Mouse (Mus musculus) common myeloid progenitor, adult 5-6 weeks (primary cell): Measurements from ENCODE around the gene Pxdn. TPM values are rescaled to one million over a fixed set of nuclear protein-coding genes. Genes with fewer than 3 reads are reported as not detected.

ENCODE experiments used
- ATAC-seq: replicated peaks from 2 replicates; pipeline ENCODE4 v1.8.0; 2016; ENCODE audit warnings: low read depth, mild to moderate bottlenecking, moderate TSS enrichment, inconsistent platforms; ENCODE audit not compliant: poor library complexity, severe bottlenecking
- total RNA-seq: library from RNA; stranded (forward); fragments of 200-1000, 187-1606 nt; gene quantifications from 2 replicates; pipeline ENCODE4 v1.2.3, GENCODE M21; 2017

Gene Pxdn
- not detected in 2 replicates for total RNA-seq

DNA sequence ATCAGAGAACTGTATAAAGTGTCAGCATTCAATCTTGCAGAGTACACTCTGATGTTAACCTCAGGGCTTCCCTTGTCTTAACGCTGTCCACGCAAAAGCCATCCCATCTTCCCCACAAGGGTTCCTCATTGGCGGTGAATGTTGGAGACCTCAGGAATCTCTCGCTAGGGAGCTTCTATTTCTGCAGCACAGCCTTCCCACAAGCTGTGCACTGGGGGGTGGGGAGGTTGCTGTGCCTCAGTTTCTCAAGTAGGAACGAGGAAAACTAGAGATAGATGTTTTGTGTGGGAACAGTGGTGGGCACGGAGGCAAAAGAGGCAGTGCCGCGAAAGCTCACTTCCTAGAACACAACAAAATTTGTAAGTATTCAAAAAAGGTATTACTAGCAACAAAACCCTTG lies at the start of gene Pxdn:
Pxdn (plus strand) TSS at position 301 of the 400 bp plus-strand sequence.
- ATAC-seq: no peak

DNA sequence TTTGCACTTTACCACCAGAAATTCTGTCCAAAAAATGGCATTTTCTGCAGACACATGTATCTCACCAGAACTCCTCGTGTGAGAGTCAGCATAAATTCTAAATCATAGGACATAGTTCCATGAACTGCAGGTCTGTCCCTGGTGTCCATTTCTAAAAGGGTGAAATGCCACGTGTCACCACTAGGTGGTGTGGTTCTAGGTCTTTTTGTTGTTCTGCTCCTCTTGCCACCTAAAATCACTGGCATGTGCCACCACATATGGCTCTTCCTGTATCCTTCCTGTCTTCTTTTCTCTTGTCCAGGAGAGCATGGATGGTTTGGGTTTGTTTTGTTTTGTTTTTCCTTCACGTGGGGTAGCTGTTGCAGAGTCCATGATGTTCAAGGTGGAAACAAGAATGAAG lies 42.7 kb upstream of the Pxdn start:
- ATAC-seq: no peak

DNA sequence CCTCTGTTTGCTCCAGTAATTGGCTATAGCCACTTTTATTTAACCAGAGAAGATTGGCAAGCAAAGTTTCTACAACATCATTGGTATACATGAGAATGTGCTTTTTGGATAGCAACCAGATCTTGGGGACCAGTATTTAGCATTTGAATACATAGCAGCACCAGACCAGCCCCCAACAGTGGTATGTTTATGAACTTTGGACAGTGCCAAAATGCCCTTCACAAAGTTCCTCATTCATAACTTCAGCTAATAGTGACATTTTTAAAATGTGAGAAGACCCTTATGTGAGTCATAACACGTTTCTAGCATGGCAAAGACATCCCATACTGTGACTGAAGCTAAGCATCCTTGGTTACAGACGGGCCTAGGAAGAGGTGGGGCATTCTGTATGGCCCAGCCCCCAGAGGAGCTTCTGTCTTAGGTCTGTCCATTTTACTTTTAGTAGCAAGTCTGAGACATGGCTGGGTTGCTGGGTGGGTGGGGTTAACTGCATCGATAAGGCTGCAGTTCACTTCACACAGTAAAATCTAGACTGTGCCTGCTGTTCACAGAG lies 39.8 kb upstream of the Pxdn start:
- no peak for ATAC-seq

DNA sequence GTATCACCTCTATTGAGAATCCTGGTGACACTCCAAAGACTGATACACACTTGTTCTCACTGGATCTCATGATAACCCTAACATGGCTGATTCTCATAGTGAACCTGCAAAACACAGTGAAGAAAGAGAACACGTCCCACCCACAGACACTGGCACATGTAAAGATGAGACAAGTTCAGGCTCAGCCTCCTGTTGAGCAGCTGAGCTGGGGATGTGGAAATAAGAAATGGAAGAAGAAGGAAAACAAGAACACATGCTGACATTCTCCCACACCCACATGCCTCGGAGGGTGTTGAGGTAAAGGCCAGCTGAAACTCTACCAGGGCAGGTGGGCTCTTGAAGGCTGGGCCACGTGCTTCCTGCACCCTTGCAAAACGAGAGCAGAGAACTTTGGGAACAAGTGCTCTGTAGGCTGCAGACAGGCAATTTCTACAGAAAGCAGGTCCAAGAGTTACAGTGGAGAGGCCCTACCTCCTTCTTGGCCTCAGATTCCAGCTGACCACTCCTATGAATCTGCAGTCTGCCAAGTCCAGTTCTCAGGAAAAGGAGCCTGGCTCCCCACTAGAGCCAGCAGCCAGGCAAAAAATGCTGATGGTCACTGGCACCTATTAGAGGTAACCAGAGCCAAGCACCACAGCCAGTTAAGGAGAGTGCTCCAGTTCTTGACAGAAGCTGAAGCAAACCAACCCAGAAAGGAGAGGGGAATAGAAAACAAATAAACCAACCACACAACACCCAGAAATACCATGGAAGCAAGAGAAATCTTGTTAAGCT lies 33.1 kb upstream of the Pxdn start:
- ATAC-seq: no peak

DNA sequence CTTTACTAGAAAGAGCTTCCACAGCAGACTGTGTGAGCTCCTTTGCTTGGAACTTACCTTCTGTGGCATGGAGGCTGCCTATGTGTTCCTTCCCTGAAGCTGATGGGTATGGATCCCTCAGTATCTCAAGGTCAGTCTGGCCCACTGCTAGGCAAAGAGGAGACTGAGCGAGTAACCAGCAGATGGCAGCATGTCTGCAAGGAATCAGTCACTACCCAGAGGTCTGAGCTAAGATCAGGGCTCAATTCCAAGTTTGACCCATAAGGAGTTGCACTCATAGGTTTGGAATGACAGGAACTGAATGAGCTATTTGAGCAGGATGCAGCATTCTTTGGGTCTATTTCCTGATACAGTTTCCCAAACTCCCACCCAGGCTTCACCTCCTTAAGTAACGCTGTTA lies 30.4 kb upstream of the Pxdn start:
- ATAC-seq: no peak

DNA sequence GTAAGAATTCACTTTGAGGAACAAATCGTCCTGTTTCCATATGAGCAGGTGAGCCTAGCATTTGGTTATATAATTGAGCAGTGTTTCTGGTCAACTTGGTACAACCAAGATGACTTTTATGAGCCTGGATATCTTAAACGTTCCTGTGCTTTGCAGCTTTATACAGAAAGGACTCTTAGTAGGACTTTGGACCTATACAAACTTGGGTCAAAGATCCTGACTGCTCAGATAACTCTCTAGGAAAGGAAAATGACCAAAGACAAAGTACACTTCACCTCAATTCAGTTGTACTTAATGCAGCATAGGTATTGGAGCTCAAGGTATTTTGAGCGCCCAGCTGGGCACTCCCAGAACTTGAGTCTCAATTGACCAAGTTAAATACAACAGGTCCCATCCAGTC lies 21.3 kb upstream of the Pxdn start:
- ATAC-seq: no peak

DNA sequence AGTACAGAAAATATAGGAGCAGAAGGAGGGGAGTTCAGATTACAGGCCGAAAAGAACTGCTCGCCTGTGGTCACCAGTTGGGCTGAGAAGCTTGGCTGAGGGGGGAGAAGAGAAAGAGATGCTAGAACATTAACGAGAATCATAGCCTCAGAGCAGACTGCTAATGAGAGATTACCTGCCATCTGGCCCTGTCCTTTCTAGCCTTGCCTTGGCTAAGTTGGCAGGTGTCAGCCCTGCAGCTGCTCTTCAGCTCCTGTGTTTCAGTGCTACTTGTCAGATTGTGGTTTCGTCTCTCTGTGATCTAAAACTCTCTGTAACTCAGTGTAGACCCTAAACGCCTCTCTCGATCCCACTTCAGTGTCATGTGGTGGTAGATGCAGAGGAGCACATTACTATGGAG lies 20.6 kb upstream of the Pxdn start:
- ATAC-seq: no peak

DNA sequence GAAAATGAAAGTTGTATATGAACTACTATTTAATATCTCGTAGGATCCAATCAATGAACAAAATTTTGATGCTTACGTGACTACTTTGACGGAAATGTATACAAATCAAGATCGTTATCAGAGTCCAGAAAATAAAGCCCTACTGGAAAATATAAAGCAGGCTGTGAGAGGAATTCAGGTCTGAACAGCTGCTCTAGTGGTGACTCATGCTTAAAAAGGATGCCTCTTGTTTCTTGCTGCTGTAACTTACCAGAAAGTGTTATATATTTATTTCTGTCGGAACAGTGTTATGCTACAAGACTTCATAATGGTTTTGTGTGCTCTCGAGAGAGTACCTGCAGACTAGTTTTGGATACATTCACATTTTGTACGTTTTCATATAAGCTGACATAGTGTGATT lies 17.1 kb upstream of the Pxdn start:
- ATAC-seq: no peak

DNA sequence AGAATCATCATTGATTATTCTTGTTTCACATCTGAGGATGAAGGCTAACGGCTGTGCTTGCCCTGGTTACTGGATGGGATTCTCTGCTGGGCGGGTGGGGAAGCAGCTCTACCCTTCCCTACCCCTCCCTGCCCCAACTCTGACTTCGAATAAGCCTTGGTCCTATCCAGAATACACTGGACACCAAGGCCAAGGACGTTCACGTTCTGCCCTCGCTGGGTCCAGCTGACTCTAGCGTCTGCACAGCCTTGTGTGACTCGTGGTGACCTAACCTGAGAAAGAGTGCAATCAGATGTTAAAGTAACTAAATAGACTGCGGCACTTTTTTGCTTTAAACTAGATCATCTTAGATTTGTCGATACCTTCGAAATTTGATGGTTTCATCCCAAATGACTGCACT lies 15.9 kb upstream of the Pxdn start:
- no peak for ATAC-seq

DNA sequence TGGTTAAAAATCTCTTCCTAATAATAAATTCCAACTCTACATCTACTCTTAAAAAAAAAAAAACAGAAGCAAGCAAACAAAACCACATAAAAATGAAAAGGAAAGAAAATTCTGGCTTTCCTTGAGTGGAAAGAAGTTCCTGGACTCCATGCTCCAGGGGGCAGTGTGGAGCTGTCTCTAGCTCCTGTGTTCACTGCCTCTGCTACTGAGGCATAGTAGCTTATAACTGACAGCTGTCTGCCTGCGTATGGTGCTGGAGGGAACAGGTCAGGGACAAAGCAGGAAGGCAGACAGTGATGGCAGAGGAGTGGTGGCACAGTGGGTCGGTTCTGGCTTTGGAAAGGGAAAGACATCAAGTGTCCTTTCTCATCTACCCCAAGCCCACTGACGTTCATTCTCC lies 10.5 kb upstream of the Pxdn start:
- no peak for ATAC-seq

DNA sequence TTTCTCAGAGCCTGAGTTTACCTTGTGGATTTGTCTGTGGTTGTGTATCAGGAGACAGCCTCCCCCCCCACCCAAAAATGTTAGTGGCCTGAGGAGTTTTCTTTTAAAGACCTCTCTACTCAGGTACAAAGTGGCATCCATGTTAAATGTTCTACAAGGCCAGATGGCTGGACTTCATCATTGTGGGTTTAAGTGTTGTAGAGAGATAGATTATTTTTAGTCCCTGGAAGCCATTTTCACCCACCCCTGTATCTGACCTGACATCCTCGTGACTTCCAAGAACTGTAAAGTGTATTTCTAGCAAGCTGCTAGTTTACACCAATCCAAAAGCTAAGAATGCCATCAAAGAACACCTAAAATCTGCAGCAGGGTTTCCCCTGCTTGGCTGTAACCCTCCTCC lies 6.8 kb upstream of the Pxdn start:
- no peak for ATAC-seq

DNA sequence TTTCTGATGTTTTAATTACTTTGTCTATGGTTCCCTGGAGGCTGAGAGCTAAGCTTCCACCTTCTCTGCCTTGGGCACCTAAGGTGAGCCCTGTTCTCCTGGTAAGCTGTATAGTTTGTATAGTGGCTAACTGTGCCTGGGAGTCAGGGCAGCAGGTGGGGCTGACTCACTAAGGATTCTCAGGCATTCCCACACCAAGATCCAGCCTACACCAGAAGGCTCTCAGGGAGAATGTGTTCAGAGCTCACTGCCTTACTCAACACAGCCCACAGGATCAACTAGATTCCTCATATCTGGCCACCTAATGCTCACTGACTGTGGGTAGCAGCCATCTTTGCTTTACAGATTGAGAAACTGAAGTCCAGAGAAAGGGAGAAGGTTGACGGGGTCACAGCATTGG lies 4.5 kb upstream of the Pxdn start:
- ATAC-seq: no peak

DNA sequence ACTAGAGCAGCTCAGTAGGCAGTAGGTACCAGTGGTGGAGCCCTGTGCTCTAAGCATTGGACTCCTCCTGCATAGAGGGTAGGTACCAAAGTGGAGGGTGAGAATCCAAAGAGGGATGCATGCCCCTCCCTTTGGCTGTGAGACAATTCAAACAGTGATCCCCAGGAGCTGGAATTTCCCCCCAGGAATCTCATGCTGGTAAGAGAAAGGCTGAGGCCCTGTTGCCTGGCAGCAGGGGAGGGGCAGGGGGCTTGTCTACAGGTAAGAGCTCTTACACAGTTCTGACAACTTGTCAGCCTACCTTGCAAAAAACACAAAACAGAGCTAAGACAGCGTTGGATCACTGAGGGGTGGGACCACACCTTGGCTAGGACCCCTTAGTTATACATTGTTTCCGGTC lies 3.9 kb upstream of the Pxdn start:
- ATAC-seq: no peak

DNA sequence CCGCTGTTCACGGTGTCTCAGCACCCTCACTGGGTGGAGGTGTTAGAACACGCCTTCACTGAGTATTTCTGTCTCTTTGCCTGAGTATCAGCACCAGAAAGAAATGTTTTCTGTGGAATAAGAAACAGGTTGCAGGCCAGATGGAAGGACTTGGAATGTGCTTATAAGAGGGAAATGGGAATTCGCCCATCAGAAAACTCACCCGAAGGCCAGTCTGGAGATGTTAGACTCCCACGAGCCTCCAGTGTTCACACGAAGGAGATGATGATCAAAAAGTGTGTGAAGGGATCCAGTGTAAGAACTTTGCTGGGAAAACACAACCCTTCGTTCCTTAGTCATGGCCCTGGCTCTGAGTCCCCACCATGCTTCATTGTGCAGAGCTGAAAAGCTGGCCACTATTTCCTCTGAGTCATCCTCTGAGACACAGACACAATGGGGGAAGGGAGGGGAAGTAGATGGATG lies 3.3 kb upstream of the Pxdn start:
- no peak for ATAC-seq

DNA sequence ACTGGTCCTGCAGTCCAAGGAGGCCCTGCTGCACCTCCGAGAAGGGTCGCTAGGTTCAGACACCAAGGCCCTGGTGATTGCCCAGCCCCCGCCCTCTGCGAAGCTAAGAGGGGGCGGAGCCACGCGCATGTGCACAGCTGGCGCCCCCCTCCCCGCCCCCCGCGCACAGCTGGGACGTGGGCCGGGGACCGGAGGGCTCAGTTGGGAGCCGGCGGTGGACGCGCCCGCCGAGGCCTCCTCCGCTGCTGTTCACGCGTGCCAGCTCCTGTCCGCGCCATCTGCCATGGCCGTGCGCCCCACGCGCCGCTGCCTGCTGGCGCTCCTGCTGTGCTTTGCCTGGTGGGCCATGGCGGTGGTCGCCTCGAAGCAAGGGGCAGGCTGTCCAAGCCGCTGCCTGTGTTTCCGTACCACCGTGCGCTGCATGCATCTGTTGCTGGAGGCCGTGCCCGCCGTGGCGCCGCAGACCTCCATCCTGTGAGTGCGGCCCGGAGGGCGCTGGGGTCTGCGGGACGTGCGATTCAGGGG lies 505 bp downstream of the Pxdn start:
- ATAC-seq: no peak

DNA sequence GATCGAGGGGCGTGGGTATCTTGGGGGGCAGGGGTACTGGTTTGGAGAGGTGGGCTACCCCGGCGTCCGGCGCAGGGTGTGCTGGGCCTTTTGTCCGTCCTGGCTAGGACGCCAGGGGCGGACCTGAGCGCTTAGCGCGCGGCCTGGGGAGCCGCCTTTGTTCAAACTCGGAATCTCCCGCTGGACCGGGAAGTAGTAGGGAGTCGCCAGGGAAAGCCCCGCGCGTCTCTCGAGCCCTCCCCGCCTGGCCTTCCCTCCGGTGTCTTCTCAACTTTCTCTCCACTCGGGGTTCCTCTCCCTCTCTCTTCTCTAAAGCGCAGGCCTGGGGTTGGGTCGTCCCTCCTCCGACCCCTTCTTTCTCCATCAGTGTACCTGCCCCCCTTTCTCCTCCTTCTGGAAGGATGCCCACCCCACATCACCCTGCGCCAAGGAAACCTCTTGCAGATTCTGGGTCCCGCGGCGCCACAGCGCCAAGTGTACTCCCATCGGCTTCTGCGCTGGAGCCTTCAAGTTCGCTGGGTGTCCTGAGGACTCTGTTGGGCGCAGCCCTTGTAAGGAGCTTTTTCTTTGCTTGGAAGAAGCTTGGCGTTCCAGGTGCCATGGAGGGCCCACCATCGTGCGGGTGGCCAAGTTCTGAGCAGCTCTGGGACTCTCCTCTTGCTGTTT lies 1.1 kb downstream of the Pxdn start:
- ATAC-seq: no peak

DNA sequence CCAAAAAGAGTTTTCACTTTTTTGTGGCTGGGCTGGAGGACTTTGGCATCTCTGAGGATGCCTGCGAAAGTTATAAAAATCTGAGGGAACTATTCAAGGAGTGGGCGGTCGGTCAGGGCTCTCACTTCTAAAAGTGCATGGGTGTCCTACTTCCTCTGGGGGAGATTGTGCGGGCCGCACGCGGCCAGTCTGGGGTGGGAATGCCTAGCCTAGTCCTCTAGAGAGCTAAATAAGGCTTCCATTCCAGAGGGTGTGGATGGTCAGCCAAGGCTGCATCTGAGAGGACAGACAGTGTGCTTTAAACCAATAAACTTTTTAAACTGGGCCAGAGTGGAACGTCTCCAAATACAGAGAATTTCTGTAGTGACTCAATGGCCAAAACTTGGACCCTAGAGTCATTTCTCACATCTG lies 1.9 kb downstream of the Pxdn start:
- ATAC-seq: no peak

DNA sequence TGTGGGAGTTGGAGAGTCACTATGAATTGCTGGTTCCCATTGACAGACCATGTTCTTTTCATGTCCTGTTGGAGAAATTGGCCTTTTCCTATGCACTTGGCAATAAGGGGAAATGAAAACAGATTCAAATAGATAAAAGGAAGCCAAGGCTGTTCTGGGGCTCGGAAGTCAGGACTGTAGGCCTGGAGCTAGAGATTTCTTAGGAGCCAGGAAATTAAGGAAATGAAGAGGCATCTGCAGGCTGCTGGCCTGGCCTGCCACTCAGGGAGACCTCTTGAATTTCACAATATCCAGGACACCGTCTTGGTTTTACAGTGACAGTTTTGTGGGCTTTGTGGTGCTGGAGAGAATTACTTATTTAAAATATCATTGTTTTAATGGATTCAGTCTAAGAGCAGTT lies 5.0 kb downstream of the Pxdn start:
- no peak for ATAC-seq

DNA sequence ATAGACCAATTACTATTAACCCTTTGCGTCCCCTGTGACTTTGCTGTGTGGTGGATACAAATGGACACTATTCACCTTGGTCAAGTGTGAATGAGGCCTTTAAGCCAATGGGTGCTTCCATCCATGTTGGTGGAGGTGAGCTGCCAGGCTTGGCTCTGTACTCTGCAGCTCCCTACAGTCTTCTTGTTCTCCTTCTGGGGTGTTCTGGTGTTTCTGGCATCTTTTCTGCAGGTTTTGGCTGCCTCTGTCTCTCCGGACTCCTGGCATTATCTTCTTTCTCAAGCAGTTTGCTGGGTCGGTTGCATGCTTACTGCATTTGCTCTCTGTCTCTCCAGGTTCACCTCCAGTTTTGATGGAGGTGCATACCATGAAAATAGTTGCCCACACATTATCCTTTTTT lies 7.2 kb downstream of the Pxdn start:
- no peak for ATAC-seq

DNA sequence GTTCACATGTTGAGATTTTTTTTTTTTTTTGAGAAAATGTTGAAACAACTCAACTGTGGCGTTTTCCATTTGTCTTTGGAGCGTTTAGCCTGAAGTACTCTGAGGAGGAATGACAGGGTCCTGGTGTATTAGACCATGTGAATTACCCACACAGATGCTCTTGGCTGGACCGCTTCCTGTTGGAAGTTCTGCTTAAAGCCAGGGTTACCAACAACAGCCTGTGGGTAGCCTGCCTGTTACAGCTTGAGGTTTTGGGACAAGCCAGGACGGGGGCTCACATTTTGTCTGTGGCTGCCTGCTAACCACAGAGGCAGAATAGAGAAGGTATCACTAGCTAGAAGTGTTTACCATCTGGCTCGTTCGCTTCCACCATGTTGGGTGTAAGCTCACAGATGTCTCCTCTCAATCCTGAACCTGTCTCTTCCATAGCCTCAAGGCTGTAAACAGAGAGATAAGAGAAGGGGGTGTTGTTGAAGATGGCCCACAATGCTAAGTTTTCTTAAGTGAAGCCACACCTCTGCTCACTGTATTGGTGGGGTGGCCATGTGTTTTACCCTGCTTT lies 7.9 kb downstream of the Pxdn start:
- no peak for ATAC-seq

DNA sequence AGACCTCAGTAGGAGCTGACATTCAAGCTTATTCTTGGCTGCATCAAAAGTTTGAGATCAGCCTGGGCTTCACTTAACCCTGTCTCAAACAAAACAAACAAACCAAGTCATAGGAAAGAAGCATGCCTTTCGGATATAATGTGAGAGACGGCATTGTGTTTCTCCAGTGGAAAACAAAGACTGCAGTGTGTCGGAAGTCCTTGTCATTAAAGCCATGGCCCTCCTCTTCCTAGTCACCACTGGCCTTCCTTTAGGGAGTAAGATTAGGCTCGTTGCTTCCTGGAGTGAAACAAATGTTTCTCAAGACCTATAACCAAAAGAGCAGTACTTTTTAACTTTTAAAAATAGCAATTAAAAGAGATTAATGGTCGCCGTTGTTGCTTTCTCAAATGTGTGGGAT lies 13.6 kb downstream of the Pxdn start:
- no peak for ATAC-seq
